Comparison of ENCODE assay signal across 8 mouse cellular contexts in genomic region chr4:133301802-133302201, GRCm38 (mm10). TPM values are rescaled to one million over a fixed set of nuclear protein-coding genes. Genes with fewer than 3 reads are reported as not detected.
DNase-seq lines count a peak whose midpoint lies in the region; ATAC-seq and TF ChIP-seq lines count a peak whose summit lies in the region.

No protein-coding gene starts in this region.

- H3K9me3 ChIP-seq in forebrain, embryonic 10.5 days, result no peaks in the 10 kb centered on the region
- H3K9me3 ChIP-seq in forebrain, embryonic 13.5 days (replicated peaks), result no peaks in the 10 kb centered on the region
- no peaks in the 10 kb centered on the region for H3K9me3 ChIP-seq in MEL (replicated peaks; ENCODE audit: insufficient read depth, low read length)

- ATAC-seq in forebrain, embryonic 13.5 days, result no peak; the same call in 1 of the 2 replicates

- TF ChIP-seq POLR2A in MEL (IDR thresholded peaks at IDR 0.05; ENCODE audit: control insufficient read depth in 1 of 2, insufficient read depth in 1 of 2, low read depth in 1 of 2, low read length in 2 of 2, poor library complexity in 1 of 2), result no peak

- intact Hi-C loops in gastrocnemius, adult 2 months (cut with DNase I), result loop anchor here (1.0 kb wide), 1 partner anchor 292 kb away; no protein-coding TSS in a partner anchor

- H3K4me2 ChIP-seq in forebrain, embryonic 13.5 days, result no peak overlapping the region

- no peaks in the 10 kb centered on the region; the same call in 1 of the 2 replicates for H3K27me3 ChIP-seq in forebrain, embryonic 10.5 days (ENCODE audit: poor library complexity, severe bottlenecking)
- H3K27me3 ChIP-seq in forebrain, embryonic 13.5 days, result no peaks in the 10 kb centered on the region
- H3K27me3 ChIP-seq in MEL (ENCODE audit: control insufficient read depth in 1 of 2, insufficient read depth in 2 of 2, low read length in 2 of 2), result no peaks in the 10 kb centered on the region

- WGBS in forebrain, embryonic 10.5 days, result 27% methylated on average over 4 of the region's 4 CpGs
- 24% methylated on average over 4 of the region's 4 CpGs for WGBS in forebrain, embryonic 13.5 days

- peak; percentile 76 for DNase-seq in forebrain, embryonic 10.5 days (ENCODE audit: extremely low spot score, low spot score)
- DNase-seq in MEL (ENCODE audit: low read depth, low spot score), result peak; percentile 62
- DNase-seq in cerebellum, adult 9-10 months, result peak; percentile 87
- peak; percentile 76 for DNase-seq in gastrocnemius, adult 2 months
- peak; percentile 51 to 87 for DNase-seq in kidney, postnatal 36 days
- peak; percentile 74 for DNase-seq in lung, postnatal 10 days
- peak; percentile 60 for DNase-seq in right cerebral cortex, postnatal 25 days

- H3K27ac ChIP-seq in forebrain, embryonic 10.5 days, result no peak overlapping the region
- H3K27ac ChIP-seq in forebrain, embryonic 13.5 days, result no peak overlapping the region
- H3K27ac ChIP-seq in MEL (ENCODE audit: control insufficient read depth, low read depth, low read length), result no peak overlapping the region
- peak overlapping the region; percentile 36; the same call in 1 of the 2 replicates for H3K27ac ChIP-seq in gastrocnemius, adult 2 months

- peak; percentile 79 to 95 (median 92) for TF ChIP-seq CTCF in MEL (IDR thresholded peaks at IDR 0.05 in 2 of 3, conservative IDR thresholded peaks at IDR 0.05 in 1 of 3; ENCODE audit: control insufficient read depth in 1 of 3, insufficient read depth in 1 of 3, low read depth in 2 of 3, low read length in 3 of 3, poor library complexity in 1 of 3, severe bottlenecking in 1 of 3)
- TF ChIP-seq CTCF in gastrocnemius, adult 2 months (IDR thresholded peaks at IDR 0.05), result peak; percentile 97

- peaks cover 30% of the 10 kb centered on the region for H3K4me1 ChIP-seq in forebrain, embryonic 10.5 days
- peaks cover 33% of the 10 kb centered on the region for H3K4me1 ChIP-seq in forebrain, embryonic 13.5 days
- no peaks in the 10 kb centered on the region for H3K4me1 ChIP-seq in MEL (ENCODE audit: control insufficient read depth in 1 of 2, insufficient read depth in 2 of 2, low read length in 2 of 2)

- peak; percentile 70 for TF ChIP-seq RAD21 in MEL (IDR thresholded peaks at IDR 0.05; ENCODE audit: low read depth, low read length)

- peaks cover 61% of the 10 kb centered on the region for H3K36me3 ChIP-seq in forebrain, embryonic 10.5 days (replicated peaks)
- H3K36me3 ChIP-seq in forebrain, embryonic 13.5 days (ENCODE audit: poor library complexity, severe bottlenecking), result peaks cover 58% of the 10 kb centered on the region
- no peaks in the 10 kb centered on the region; a peak in 1 of 4 replicates for H3K36me3 ChIP-seq in MEL (ENCODE audit: control insufficient read depth in 1 of 2, insufficient read depth in 2 of 2, low read length in 2 of 2)

- H3K4me3 ChIP-seq in forebrain, embryonic 10.5 days, result no peak overlapping the region
- no peak overlapping the region for H3K4me3 ChIP-seq in forebrain, embryonic 13.5 days
- H3K4me3 ChIP-seq in MEL (ENCODE audit: control insufficient read depth in 1 of 2, insufficient read depth in 1 of 2, low read depth in 2 of 2, low read length in 2 of 2), result no peak overlapping the region
- H3K4me3 ChIP-seq in gastrocnemius, adult 2 months, result no peak overlapping the region

- H3K9ac ChIP-seq in forebrain, embryonic 13.5 days, result no peak overlapping the region
- no peak overlapping the region for H3K9ac ChIP-seq in MEL (ENCODE audit: control insufficient read depth, low read depth, low read length, poor library complexity, severe bottlenecking)

- no peaks in the 10 kb centered on the region for H3K79me2 ChIP-seq in MEL (ENCODE audit: control insufficient read depth, insufficient read depth, low read length, poor library complexity)

- TF ChIP-seq EP300 in MEL (IDR thresholded peaks at IDR 0.05; ENCODE audit: low read depth in 1 of 2, low read length in 2 of 2), result no peak

TF ChIP-seq in MEL, 35 proteins besides CTCF, POLR2A, EP300 and RAD21:
- TF ChIP-seq SMC3 (IDR thresholded peaks at IDR 0.05; ENCODE audit: low read depth, low read length) (peak; percentile 93), ELF1 (IDR thresholded peaks at IDR 0.05; ENCODE audit: low read depth, low read length) (no peak), ZC3H11A (IDR thresholded peaks at IDR 0.05; ENCODE audit: low read depth, low read length) (peak; percentile 78)

RNA-seq across cellular contexts. Expression of gene Tmem222, which starts 24.2 kb away (rescaled TPM):
- polyA plus RNA-seq in forebrain, embryonic 10.5 days (2016; fragmentation: Nextera tagmentation; extraction: Ambion mirVana), result 85.8 and 91.6 TPM in 2 replicates
- 85.8 and 94.5 TPM in 2 replicates for polyA plus RNA-seq in forebrain, embryonic 13.5 days (2015; fragmentation: Nextera tagmentation; extraction: Ambion mirVana)
- 45.1 and 51.8 TPM in 2 replicates for total RNA-seq in MEL (2012; rRNA removed)
- polyA plus RNA-seq in MEL (2012; ENCODE audit: insufficient read depth in 1 of 2, insufficient read length in 2 of 2, low read depth in 1 of 2, low replicate concordance in 2 of 2, missing spikeins in 1 of 2), result 10 to 100 TPM in 1 of 2 experiments, not detected in 1; 69.2 TPM
- total RNA-seq in gastrocnemius, adult 2 months (2021), result 10 to 100 TPM; 21.6 to 25.7 TPM

RNA-seq across cellular contexts. Expression of gene Sytl1, which starts 38.9 kb away (rescaled TPM):
- 0.67 and 1.0 TPM in 2 replicates for polyA plus RNA-seq in forebrain, embryonic 10.5 days (2016; fragmentation: Nextera tagmentation; extraction: Ambion mirVana)
- 0.43 and 0.59 TPM in 2 replicates for polyA plus RNA-seq in forebrain, embryonic 13.5 days (2015; fragmentation: Nextera tagmentation; extraction: Ambion mirVana)
- total RNA-seq in MEL (2012; rRNA removed), result 0.08 TPM in 1 of 2 replicates, not detected in the other
- polyA plus RNA-seq in MEL (2012; ENCODE audit: insufficient read depth in 1 of 2, insufficient read length in 2 of 2, low read depth in 1 of 2, low replicate concordance in 2 of 2, missing spikeins in 1 of 2), result under 1 TPM in 1 of 2 experiments, not detected in 1; 0.31 TPM
- total RNA-seq in gastrocnemius, adult 2 months (2021), result not detected

RNA-seq across cellular contexts. Expression of gene Wdtc1, which starts 51.5 kb away (rescaled TPM):
- 16.8 and 17.0 TPM in 2 replicates for polyA plus RNA-seq in forebrain, embryonic 10.5 days (2016; fragmentation: Nextera tagmentation; extraction: Ambion mirVana)
- 14.0 and 16.9 TPM in 2 replicates for polyA plus RNA-seq in forebrain, embryonic 13.5 days (2015; fragmentation: Nextera tagmentation; extraction: Ambion mirVana)
- 12.5 and 13.2 TPM in 2 replicates for total RNA-seq in MEL (2012; rRNA removed)
- polyA plus RNA-seq in MEL (2012; ENCODE audit: insufficient read depth in 1 of 2, insufficient read length in 2 of 2, low read depth in 1 of 2, low replicate concordance in 2 of 2, missing spikeins in 1 of 2), result 10 to 100 TPM in 1 of 2 experiments, not detected in 1; 35.3 TPM
- total RNA-seq in gastrocnemius, adult 2 months (2021), result 10 to 100 TPM; 86.7 to 93.4 TPM
